Mouse (Mus musculus) layer of hippocampus, adult 9-11 months (tissue): Measurements from ENCODE around the gene Kcng3.

ENCODE experiments used
- DNase-seq: peaks from one replicate; pipeline ENCODE4 v3.0.0; 2022

The Kcng3 gene

DNA sequence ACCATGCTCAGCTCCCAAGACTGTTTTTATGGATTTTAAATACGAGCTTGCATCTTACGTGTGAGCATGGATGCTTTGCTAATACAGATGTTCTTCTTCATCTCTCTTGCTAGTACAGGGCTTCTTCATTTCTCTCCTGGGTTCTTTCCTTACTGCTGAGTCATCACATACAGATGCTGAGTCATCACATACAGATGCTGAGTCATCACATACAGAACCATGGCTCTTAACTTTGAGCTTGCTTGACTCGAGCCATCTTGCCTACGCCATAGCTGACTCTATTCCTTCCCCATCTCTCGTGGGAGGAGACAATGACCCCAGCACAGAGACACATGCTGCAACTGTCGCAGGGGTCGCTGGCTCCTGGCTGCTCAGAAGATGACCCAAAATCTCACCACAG is 76.7 kb downstream of the Kcng3 start:
- no peak for DNase-seq

DNA sequence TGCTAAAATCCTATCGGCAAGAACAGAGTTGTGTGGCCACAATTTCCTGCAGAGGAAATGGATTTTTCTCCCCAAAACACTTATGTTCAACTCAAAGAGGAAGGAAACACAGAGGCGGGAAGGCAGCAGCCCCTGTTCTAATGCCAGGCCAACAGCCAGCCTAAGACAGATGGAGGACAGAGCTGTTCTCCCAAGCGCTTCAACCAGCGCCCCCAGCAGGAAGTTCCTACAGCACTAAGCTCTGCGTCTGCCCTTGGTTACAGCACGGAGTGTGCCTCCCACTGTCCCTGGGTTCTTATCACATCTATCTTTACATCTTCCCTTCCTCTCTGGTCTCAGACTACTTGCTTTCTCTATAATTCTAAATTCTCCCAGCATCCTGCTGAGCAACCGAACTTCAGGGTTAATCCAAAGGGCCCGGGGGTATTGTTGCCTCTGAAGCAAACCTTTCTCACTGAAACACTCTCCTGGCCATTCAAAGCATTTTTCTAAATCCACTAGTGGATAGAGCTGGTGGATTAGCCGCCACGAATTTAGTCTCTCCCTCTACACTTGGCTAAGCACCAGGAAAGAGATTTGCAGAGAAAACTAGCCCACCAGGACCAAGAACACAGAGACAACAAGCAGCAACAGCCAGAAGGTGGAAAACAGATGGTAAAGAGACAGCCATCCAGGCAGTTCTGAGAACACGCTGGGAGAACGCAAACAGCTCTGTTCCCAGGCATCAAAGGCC is 83.0 kb downstream of the Kcng3 start:
- peak; percentile 81 for DNase-seq

DNA sequence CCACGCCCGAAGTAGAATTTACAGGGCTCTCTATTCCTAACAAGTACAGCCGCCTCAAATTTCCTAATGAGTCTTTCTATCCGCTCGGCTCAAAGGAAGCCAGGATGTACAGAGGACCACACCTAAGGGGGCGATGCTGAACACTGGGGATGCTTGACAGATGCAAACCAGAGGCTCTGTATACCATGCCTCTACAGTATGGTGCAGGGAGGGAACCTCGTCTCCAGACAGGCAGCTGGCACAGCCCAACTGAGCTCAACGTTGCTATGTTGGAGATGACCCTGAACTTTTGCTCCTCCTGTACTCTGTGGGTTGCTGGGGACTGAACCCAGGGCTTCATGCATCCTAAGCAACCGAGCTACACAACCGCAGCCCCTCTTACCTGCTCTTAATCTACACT is 84.5 kb downstream of the Kcng3 start:
- no peak for DNase-seq

DNA sequence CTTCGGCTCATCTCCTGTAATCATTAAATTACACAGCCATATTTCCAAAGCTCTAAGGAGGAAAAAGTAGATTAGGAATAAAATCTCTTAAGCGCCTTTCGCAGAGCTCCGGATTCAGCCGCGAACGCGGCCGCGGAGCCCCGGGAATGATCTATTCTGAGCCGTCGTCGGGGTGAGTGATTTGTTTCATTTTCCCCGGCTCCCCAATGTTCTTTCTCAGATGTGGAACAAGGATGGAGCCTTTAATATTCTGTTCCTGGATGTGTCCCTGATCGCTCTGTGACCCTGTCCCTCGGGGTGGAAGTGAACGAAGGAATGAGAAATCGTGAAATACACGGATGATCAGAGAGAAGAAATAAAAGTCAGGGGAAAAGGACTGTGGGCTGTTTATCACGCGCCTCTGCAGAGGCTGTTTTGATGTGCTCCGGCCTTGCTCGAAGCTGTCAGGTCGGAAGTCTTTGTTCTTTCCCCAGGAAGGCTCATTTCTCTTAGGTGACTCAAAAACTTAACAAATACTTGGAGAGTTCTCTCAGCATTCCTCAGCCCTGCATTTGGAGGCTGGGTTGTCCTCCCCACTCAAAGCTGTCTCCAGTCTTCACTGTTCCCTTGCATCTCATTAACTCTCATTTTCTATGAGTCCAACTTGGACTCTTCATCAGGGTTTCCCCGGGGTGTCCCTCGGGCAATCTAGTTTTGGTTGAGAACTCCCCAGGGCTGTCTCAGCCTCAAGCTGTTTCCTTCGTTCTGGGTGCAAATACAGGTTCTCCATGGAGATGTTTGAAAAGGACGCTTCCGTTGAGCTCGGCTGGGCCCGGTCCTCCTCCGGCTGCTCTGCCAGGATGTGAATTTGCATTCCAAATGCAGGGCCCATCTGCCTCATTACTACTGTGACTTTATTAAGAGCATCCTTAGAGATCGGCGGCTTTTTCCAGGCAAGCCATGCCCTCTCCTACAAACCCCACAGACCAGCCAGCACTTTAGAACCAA is 85.6 kb downstream of the Kcng3 start:
- peak; percentile 63 for DNase-seq

DNA sequence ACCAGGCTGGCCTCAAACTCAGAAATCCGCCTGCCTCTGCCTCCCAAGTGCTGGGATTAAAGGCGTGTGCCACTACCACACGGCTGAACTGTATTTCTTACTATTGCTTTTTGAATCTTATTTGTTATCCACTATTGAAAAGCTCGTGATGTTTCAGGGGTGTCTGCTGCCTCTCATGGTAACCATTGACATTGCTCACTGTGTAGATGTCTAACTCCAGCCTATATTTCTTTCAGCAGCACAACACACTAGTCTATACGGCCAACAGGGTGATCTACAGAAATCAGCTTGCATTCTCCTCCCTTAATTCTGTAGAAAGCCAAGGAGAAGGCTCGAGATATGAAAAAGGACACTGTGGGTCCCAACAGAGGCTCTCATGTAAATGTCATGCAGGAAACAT is 86.4 kb downstream of the Kcng3 start:
- DNase-seq: no peak

DNA sequence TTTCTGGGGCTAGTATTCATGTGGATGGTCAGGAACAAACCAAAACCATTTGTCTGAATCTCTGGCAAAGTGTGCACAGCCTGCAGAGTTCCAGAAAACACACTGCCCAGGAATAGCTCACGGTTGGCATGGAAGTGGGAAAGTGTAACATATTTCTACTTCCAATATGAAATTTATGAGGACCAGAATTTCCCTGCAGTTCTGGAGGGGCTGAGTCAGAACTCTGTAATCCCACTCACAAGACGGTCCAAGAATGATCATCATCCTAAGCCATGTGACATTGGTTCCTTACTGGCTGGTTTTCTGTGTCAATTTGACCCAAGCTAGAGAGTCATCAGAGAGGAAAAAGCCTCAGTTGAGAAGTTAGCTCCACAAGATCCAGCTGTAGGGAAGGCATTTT is 89.3 kb downstream of the Kcng3 start:
- DNase-seq: no peak

DNA sequence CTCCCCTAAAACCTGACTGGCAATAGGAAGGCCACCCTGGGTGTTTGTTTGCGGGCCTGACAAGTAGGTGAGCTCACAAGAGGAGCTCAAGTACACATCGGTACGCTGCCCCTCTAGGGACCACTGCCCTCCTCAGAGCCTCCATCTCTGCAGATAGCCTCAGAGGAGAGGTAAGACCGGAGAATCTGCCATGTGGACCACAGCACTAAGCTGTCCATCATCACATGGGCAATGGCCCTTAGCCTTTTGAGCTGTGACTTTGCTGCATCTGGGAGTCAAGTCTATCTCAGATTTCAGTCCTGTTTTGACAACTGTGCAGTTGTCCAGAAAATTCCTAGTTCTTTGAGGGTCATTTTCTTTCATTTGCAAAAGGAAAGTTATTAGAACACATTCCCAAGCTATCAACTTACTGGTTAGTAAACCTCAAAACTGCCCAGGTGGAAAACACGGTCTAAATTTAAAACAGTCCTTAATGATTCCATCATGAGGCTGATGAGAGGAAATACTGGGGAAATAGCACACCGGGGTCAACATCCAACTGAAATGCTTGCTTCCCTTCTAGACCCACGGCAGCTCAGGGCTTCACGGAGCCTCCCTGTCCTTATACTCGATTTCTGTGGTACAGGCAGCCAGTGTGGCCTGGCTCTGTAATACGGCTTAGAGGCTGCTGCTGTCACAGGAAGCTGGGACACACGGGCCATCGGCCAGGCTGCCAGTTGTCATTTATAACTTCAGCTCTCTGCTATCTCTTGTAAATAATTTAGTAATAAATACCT is 92.2 kb downstream of the Kcng3 start:
- no peak for DNase-seq

DNA sequence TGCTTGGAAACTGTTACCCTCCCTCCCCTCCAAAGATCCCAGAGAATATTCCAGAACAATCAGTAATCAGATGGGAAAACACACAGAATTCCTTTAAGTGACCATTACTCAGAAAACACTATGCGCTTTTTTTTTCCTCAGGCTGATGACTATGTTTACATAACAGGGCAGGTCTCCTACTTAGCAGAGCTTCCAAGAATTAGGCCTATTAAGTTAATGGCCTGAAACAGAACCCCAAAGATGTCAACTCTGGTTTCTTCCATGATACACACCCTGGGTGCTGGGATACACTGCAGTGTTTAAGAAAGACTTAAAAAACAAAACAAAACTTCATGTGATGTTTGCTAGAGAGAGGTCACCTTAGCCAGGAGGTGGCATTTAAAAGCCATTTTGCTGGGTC is 93.0 kb downstream of the Kcng3 start:
- no peak for DNase-seq

DNA sequence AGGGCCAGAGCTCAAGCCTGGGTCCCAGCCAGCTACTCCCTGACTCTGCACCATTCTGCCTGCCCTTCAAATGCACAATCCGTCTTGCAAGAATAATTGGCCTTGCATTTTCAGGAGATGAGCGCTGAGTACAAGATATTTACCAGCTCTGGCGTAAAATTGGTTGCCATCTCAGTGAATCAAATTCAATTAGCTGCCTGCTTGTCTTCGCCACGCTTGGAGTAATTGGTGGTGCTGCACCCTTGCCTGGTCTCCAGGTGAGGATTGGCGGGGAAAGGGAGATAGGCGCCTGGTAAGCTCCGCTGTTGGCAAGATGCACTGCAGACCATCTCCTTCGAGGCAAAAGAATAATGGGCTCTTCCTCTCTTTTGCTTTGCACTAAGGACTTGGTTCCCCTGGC is 93.6 kb downstream of the Kcng3 start:
- no peak for DNase-seq
